Mouse (Mus musculus): Measurements from ENCODE around the gene Iqce.

DNA sequence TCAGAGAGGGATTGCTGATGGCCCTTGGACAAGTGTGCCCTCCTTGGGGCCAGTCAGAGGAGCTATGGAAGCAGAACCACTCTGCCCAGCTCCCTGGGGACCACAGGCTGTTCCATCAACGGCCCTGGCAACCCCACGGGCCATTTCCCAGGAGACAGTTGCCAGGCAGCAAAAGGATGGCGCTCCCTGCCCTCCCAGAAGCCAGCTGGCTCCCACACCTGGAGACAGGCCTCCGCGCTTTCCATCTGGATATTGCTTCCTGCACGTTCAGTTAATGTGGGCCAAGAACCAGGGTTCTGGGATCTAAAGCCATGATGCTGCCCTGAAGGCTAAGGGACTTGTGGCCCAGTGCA is 65.1 kb downstream of the Iqce start:
- TF ChIP-seq CTCF (IDR thresholded peaks at IDR 0.05; ENCODE audit: insufficient read depth, low read depth, low read length) (no peak), POLR2A (IDR thresholded peaks at IDR 0.05; ENCODE audit: insufficient read depth, low read depth, low read length) (no peak)
